Mouse (Mus musculus) urinary bladder, postnatal 4 days (tissue): ENCODE data around the gene Tmem192.

Experiments used
- DNase-seq, 2 experiments: peaks; one replicate each; pipeline ENCODE4 v3.0.0; 2021 to 2022; ENCODE audit warnings: low spot score in 2 of 2

Gene Tmem192

GRCm38 (mm10) chr8:64946820-64947697 is at the start of gene Tmem192:
Tmem192 (plus strand) TSS chr8:64947185.
- DNase-seq, result peak; percentile 91 to 94

GRCm38 (mm10) chr8:64898710-64899109 is 48.3 kb upstream of the Tmem192 start:
- no peak for DNase-seq

GRCm38 (mm10) chr8:64900645-64901044 is 46.3 kb upstream of the Tmem192 start:
- no peak for DNase-seq

GRCm38 (mm10) chr8:64901527-64902156 is 45.3 kb upstream of the Tmem192 start:
- DNase-seq, result no peak

- no peak for DNase-seq
Observed at GRCm38 (mm10) chr8:64902191-64902590, 44.8 kb upstream of the Tmem192 start.

GRCm38 (mm10) chr8:64903778-64904177 is 43.2 kb upstream of the Tmem192 start:
- DNase-seq, result no peak

GRCm38 (mm10) chr8:64910026-64910425 is 37.0 kb upstream of the Tmem192 start:
- DNase-seq, result no peak

GRCm38 (mm10) chr8:64916793-64917192 is 30.2 kb upstream of the Tmem192 start:
- no peak for DNase-seq

- no peak for DNase-seq
Observed at GRCm38 (mm10) chr8:64923329-64923728, 23.7 kb upstream of the Tmem192 start.

- no peak for DNase-seq
Observed at GRCm38 (mm10) chr8:64925762-64926161, 21.2 kb upstream of the Tmem192 start.

- DNase-seq, result no peak
Observed at GRCm38 (mm10) chr8:64926355-64926754, 20.6 kb upstream of the Tmem192 start.

GRCm38 (mm10) chr8:64928938-64929337 is 18.0 kb upstream of the Tmem192 start:
- DNase-seq, result no peak

- no peak for DNase-seq
Observed at GRCm38 (mm10) chr8:64934997-64935396, 12.0 kb upstream of the Tmem192 start.

- DNase-seq, result no peak
Observed at GRCm38 (mm10) chr8:64941019-64941418, 6.0 kb upstream of the Tmem192 start.

- peak; percentile 44 to 85 for DNase-seq
Observed at GRCm38 (mm10) chr8:64941495-64941894, 5.5 kb upstream of the Tmem192 start.

GRCm38 (mm10) chr8:64942946-64943345 is 4.0 kb upstream of the Tmem192 start:
- DNase-seq, result no peak

- DNase-seq, result no peak
Observed at GRCm38 (mm10) chr8:64944831-64945230, 2.2 kb upstream of the Tmem192 start.

GRCm38 (mm10) chr8:64945606-64946005 is 1.4 kb upstream of the Tmem192 start:
- no peak for DNase-seq

GRCm38 (mm10) chr8:64946441-64946819 is 555 bp upstream of the Tmem192 start:
- DNase-seq, result no peak

- DNase-seq, result no peak
Observed at GRCm38 (mm10) chr8:64947698-64948034, 681 bp downstream of the Tmem192 start.

- no peak for DNase-seq
Observed at GRCm38 (mm10) chr8:64948371-64948770, 1.4 kb downstream of the Tmem192 start.

- DNase-seq, result no peak
Observed at GRCm38 (mm10) chr8:64952101-64952500, 5.1 kb downstream of the Tmem192 start.

- no peak for DNase-seq
Observed at GRCm38 (mm10) chr8:64959025-64959424, 12.0 kb downstream of the Tmem192 start.
